Mouse (Mus musculus): ENCODE results near the gene Bcas3. TPM values are rescaled to one million over a fixed set of nuclear protein-coding genes. Genes with fewer than 3 reads are reported as not detected.
"Not testable (repeated sequence)": the region's sequence is repeated elsewhere in the genome, so short reads cannot be mapped to it uniquely, and the experiment has no call there.

Bcas3 gene
- polyA plus RNA-seq, 1 experiment from 2014 or later, result 26.5 TPM

- Histone ChIP-seq H3K27ac (no peak overlapping the region), H3K36me3 (no peaks in the 10 kb centered on the region), H3K9me3 (replicated peaks) (no peaks in the 10 kb centered on the region), H3K27me3 (ENCODE audit: low read depth, poor library complexity, severe bottlenecking) (peaks cover 32% of the 10 kb centered on the region), H3K4me1 (peaks cover 14% of the 10 kb centered on the region), H3K4me3 (no peak overlapping the region)
- WGBS, result 87% methylated on average over 4 of the region's 4 CpGs
- DNase-seq (ENCODE audit: low spot score), result no peak
These were observed 351.2 kb downstream of the Bcas3 start for GRCm38 (mm10) chr11:85704062-85704748.

GRCm38 (mm10) chr11:85706630-85707029, 353.7 kb downstream of the Bcas3 start:
- Histone ChIP-seq H3K4me1 (peaks cover 27% of the 10 kb centered on the region), H3K9me3 (replicated peaks) (no peaks in the 10 kb centered on the region), H3K27ac (no peak overlapping the region), H3K27me3 (ENCODE audit: low read depth, poor library complexity, severe bottlenecking) (peaks cover 41% of the 10 kb centered on the region), H3K36me3 (no peaks in the 10 kb centered on the region), H3K4me3 (no peak overlapping the region)
- no peak for DNase-seq (ENCODE audit: low spot score)
- WGBS, result 27% methylated on average over 1 of the region's 1 CpGs

GRCm38 (mm10) chr11:85707496-85707895, 354.5 kb downstream of the Bcas3 start:
- 89% methylated on average over 1 of the region's 1 CpGs for WGBS
- peaks cover 48% of the 10 kb centered on the region for H3K27me3 ChIP-seq (ENCODE audit: low read depth, poor library complexity, severe bottlenecking)
- H3K4me3 ChIP-seq, result no peak overlapping the region

GRCm38 (mm10) chr11:85709147-85709546, 356.2 kb downstream of the Bcas3 start:
- no peak overlapping the region for H3K4me3 ChIP-seq
- DNase-seq (ENCODE audit: low spot score), result no peak
- 54% methylated on average over 6 of the region's 6 CpGs for WGBS
- peaks cover 53% of the 10 kb centered on the region for H3K27me3 ChIP-seq (ENCODE audit: low read depth, poor library complexity, severe bottlenecking)
- H3K36me3 ChIP-seq, result no peaks in the 10 kb centered on the region
- no peak overlapping the region for H3K27ac ChIP-seq
- H3K4me1 ChIP-seq, result peaks cover 49% of the 10 kb centered on the region
- H3K9me3 ChIP-seq (replicated peaks), result no peaks in the 10 kb centered on the region

More at GRCm38 (mm10) chr11:85707496-85707895, 354.5 kb downstream of the Bcas3 start:
- Histone ChIP-seq H3K27ac (no peak overlapping the region), H3K4me1 (peaks cover 32% of the 10 kb centered on the region), H3K36me3 (no peaks in the 10 kb centered on the region), H3K9me3 (replicated peaks) (no peaks in the 10 kb centered on the region)
- DNase-seq (ENCODE audit: low spot score), result no peak

GRCm38 (mm10) chr11:85710155-85710554, 357.2 kb downstream of the Bcas3 start:
- no peak for DNase-seq (ENCODE audit: low spot score)
- H3K27me3 ChIP-seq (ENCODE audit: low read depth, poor library complexity, severe bottlenecking), result peaks cover 48% of the 10 kb centered on the region
- peak overlapping the region; percentile 54; the same call in 1 of the 2 replicates for H3K27ac ChIP-seq
- no peak overlapping the region for H3K4me3 ChIP-seq
- WGBS, result 39% methylated on average over 7 of the region's 7 CpGs
- no peaks in the 10 kb centered on the region for H3K36me3 ChIP-seq
- H3K9me3 ChIP-seq (replicated peaks), result no peaks in the 10 kb centered on the region
- H3K4me1 ChIP-seq, result peaks cover 54% of the 10 kb centered on the region

- no peak overlapping the region for H3K4me3 ChIP-seq
- 87% methylated on average over 8 of the region's 8 CpGs for WGBS
These were observed 359.2 kb downstream of the Bcas3 start for GRCm38 (mm10) chr11:85712026-85712804.

GRCm38 (mm10) chr11:85712860-85713813, 360.2 kb downstream of the Bcas3 start:
- peaks cover 62% of the 10 kb centered on the region for H3K27me3 ChIP-seq (ENCODE audit: low read depth, poor library complexity, severe bottlenecking)
- peak; percentile 83 for DNase-seq (ENCODE audit: low spot score)
- H3K36me3 ChIP-seq, result no peaks in the 10 kb centered on the region
- H3K4me1 ChIP-seq, result peaks cover 69% of the 10 kb centered on the region
- H3K27ac ChIP-seq, result peak overlapping the region; percentile 80
- peak overlapping the region; percentile 20; the same call in 1 of the 2 replicates for H3K4me3 ChIP-seq
- WGBS, result 36% methylated on average over 19 of the region's 19 CpGs
- no peaks in the 10 kb centered on the region for H3K9me3 ChIP-seq (replicated peaks)

More at GRCm38 (mm10) chr11:85712026-85712804, 359.2 kb downstream of the Bcas3 start:
- Histone ChIP-seq H3K4me1 (peaks cover 69% of the 10 kb centered on the region), H3K36me3 (no peaks in the 10 kb centered on the region), H3K9me3 (replicated peaks) (no peaks in the 10 kb centered on the region), H3K27ac (peak overlapping the region; percentile 47), H3K27me3 (ENCODE audit: low read depth, poor library complexity, severe bottlenecking) (peaks cover 58% of the 10 kb centered on the region)
- no peak for DNase-seq (ENCODE audit: low spot score)

- H3K27ac ChIP-seq, result peak overlapping the region; percentile 80
- H3K9me3 ChIP-seq (replicated peaks), result no peaks in the 10 kb centered on the region
- no peaks in the 10 kb centered on the region for H3K36me3 ChIP-seq
- 22% methylated on average over 2 of the region's 2 CpGs for WGBS
- H3K4me1 ChIP-seq, result peaks cover 74% of the 10 kb centered on the region
- DNase-seq (ENCODE audit: low spot score), result no peak
- H3K27me3 ChIP-seq (ENCODE audit: low read depth, poor library complexity, severe bottlenecking), result peaks cover 69% of the 10 kb centered on the region
- peak overlapping the region; percentile 20; the same call in 1 of the 2 replicates for H3K4me3 ChIP-seq
These were observed 360.8 kb downstream of the Bcas3 start for GRCm38 (mm10) chr11:85713814-85714208.

- Histone ChIP-seq H3K36me3 (no peaks in the 10 kb centered on the region), H3K4me3 (no peak overlapping the region), H3K27ac (peak overlapping the region; percentile 80), H3K9me3 (replicated peaks) (no peaks in the 10 kb centered on the region), H3K27me3 (ENCODE audit: low read depth, poor library complexity, severe bottlenecking) (peaks cover 73% of the 10 kb centered on the region), H3K4me1 (peaks cover 74% of the 10 kb centered on the region)
- DNase-seq (ENCODE audit: low spot score), result no peak
- 12% methylated on average over 7 of the region's 7 CpGs for WGBS
These were observed 361.5 kb downstream of the Bcas3 start for GRCm38 (mm10) chr11:85714312-85714931.

- DNase-seq (ENCODE audit: low spot score); H3K4me3 ChIP-seq; H3K36me3 ChIP-seq; H3K27ac ChIP-seq; H3K9me3 ChIP-seq (replicated peaks): not testable (repeated sequence)
- 68% methylated on average over 2 of the region's 2 CpGs for WGBS
- peaks cover 60% of the 10 kb centered on the region for H3K27me3 ChIP-seq (ENCODE audit: low read depth, poor library complexity, severe bottlenecking)
- H3K4me1 ChIP-seq, result peaks cover 81% of the 10 kb centered on the region
These were observed 363.8 kb downstream of the Bcas3 start for GRCm38 (mm10) chr11:85716730-85717129.

- Histone ChIP-seq H3K36me3 (no peaks in the 10 kb centered on the region), H3K27me3 (ENCODE audit: low read depth, poor library complexity, severe bottlenecking) (peaks cover 69% of the 10 kb centered on the region), H3K27ac (0 out of 2 replicates have a peak overlapping the region, but pooled peaks have one; percentile 70), H3K4me1 (peaks cover 61% of the 10 kb centered on the region), H3K9me3 (replicated peaks) (no peaks in the 10 kb centered on the region), H3K4me3 (no peak overlapping the region)
- DNase-seq (ENCODE audit: low spot score), result no peak
- 77% methylated on average over 10 of the region's 10 CpGs for WGBS
These were observed 366.1 kb downstream of the Bcas3 start for GRCm38 (mm10) chr11:85719091-85719490.

GRCm38 (mm10) chr11:85719766-85720165, 366.8 kb downstream of the Bcas3 start:
- Histone ChIP-seq H3K4me1 (peaks cover 54% of the 10 kb centered on the region), H3K27ac (peak overlapping the region; percentile 70), H3K36me3 (no peaks in the 10 kb centered on the region), H3K9me3 (replicated peaks) (no peaks in the 10 kb centered on the region), H3K4me3 (no peak overlapping the region), H3K27me3 (ENCODE audit: low read depth, poor library complexity, severe bottlenecking) (peaks cover 76% of the 10 kb centered on the region)
- 19% methylated on average over 7 of the region's 7 CpGs for WGBS
- no peak for DNase-seq (ENCODE audit: low spot score)

All from limb, embryonic 10.5 days (tissue).